Mouse (Mus musculus) telencephalon, adult 2 months (tissue): ENCODE measurements at regions not wholly inside any gene's neighbourhood (a gene's known extent, or its start where the extent isn't known, plus 50 kb on each side); places are given as distances from the start of the nearest gene placed in this dataset.

Experiments
- DNase-seq: peaks from one replicate; pipeline ENCODE4 v3.0.0-alpha.2; 2011; ENCODE audit warnings: low read depth, low spot score

- DNase-seq, result no peak
These were observed 189.5 kb downstream of the Zfp462 start for GRCm38 (mm10) chr4:55134339-55134738.

- DNase-seq, result no peak
These were observed 189.9 kb downstream of the Zfp462 start for GRCm38 (mm10) chr4:55134791-55135190.

GRCm38 (mm10) chr4:55136283-55136682 lies 191.4 kb downstream of the Zfp462 start:
- no peak for DNase-seq

GRCm38 (mm10) chr4:55137781-55138394 lies 193.0 kb downstream of the Zfp462 start:
- DNase-seq, result no peak

GRCm38 (mm10) chr4:55141317-55141716 lies 196.5 kb downstream of the Zfp462 start:
- no peak for DNase-seq

- no peak for DNase-seq
These were observed 197.3 kb downstream of the Zfp462 start for GRCm38 (mm10) chr4:55141923-55142732.

- DNase-seq, result no peak
These were observed 198.6 kb downstream of the Zfp462 start for GRCm38 (mm10) chr4:55143400-55143799.

GRCm38 (mm10) chr4:55144995-55145394 lies 200.1 kb downstream of the Zfp462 start:
- DNase-seq, result no peak

- no peak for DNase-seq
These were observed 201.1 kb downstream of the Zfp462 start for GRCm38 (mm10) chr4:55145968-55146367.

- no peak for DNase-seq
These were observed 201.5 kb upstream of the Rad23b start for GRCm38 (mm10) chr4:55148380-55148779.

GRCm38 (mm10) chr4:55154556-55154955 lies 195.3 kb upstream of the Rad23b start:
- no peak for DNase-seq

GRCm38 (mm10) chr4:55158166-55158739 lies 191.6 kb upstream of the Rad23b start:
- no peak for DNase-seq

GRCm38 (mm10) chr4:55166266-55166665 lies 183.6 kb upstream of the Rad23b start:
- DNase-seq, result no peak

- no peak for DNase-seq
These were observed 180.8 kb upstream of the Rad23b start for GRCm38 (mm10) chr4:55169063-55169462.

- DNase-seq, result no peak
These were observed 177.4 kb upstream of the Rad23b start for GRCm38 (mm10) chr4:55172334-55172891.

- no peak for DNase-seq
These were observed 173.8 kb upstream of the Rad23b start for GRCm38 (mm10) chr4:55176026-55176425.

GRCm38 (mm10) chr4:55179456-55179855 lies 170.4 kb upstream of the Rad23b start:
- no peak for DNase-seq

- DNase-seq, result no peak
These were observed 166.3 kb upstream of the Rad23b start for GRCm38 (mm10) chr4:55183519-55183918.

- DNase-seq, result no peak
These were observed 161.1 kb upstream of the Rad23b start for GRCm38 (mm10) chr4:55188716-55189115.

GRCm38 (mm10) chr4:55190586-55190985 lies 159.3 kb upstream of the Rad23b start:
- peak; percentile 55 for DNase-seq

GRCm38 (mm10) chr4:55194061-55194460 lies 155.8 kb upstream of the Rad23b start:
- DNase-seq, result no peak

- DNase-seq, result no peak
These were observed 155.3 kb upstream of the Rad23b start for GRCm38 (mm10) chr4:55194552-55194951.
